Mouse (Mus musculus): Measurements from ENCODE around the gene Cdk4. TPM values are rescaled to one million over a fixed set of nuclear protein-coding genes. Genes with fewer than 3 reads are reported as not detected.

Gene Cdk4
- polyA plus RNA-seq, 1 experiment from 2014 or later: 2,431 TPM

Other genes with a start within 250 kb of the Cdk4 start
- 14.2 and 14.5 TPM in 2 replicates for gene Atp23, start 162.2 kb upstream of the Cdk4 start, polyA plus RNA-seq (2016; fragmentation: Nextera tagmentation; extraction: Ambion mirVana)
- 49.2 and 49.5 TPM in 2 replicates for gene Ctdsp2, start 84.8 kb upstream of the Cdk4 start, polyA plus RNA-seq (2016; fragmentation: Nextera tagmentation; extraction: Ambion mirVana)
- gene Avil, start 62.8 kb upstream of the Cdk4 start, polyA plus RNA-seq (2016; fragmentation: Nextera tagmentation; extraction: Ambion mirVana): 0.21 TPM in 1 of 2 replicates, not detected in the other
- gene Tsfm, start 32.7 kb upstream of the Cdk4 start, polyA plus RNA-seq (2016; fragmentation: Nextera tagmentation; extraction: Ambion mirVana): 82.7 and 82.8 TPM in 2 replicates
- 31.4 and 35.5 TPM in 2 replicates for gene Mettl1, start 22.1 kb upstream of the Cdk4 start, polyA plus RNA-seq (2016; fragmentation: Nextera tagmentation; extraction: Ambion mirVana)
- 0.14 and 0.20 TPM in 2 replicates for gene Eef1akmt3, start 22.0 kb upstream of the Cdk4 start, polyA plus RNA-seq (2016; fragmentation: Nextera tagmentation; extraction: Ambion mirVana)
- gene Cyp27b1, start 15.3 kb upstream of the Cdk4 start, polyA plus RNA-seq (2016; fragmentation: Nextera tagmentation; extraction: Ambion mirVana): 0.10 and 0.28 TPM in 2 replicates
- 3.9 and 4.2 TPM in 2 replicates for gene March9, start 3.4 kb upstream of the Cdk4 start, polyA plus RNA-seq (2016; fragmentation: Nextera tagmentation; extraction: Ambion mirVana)
- 139 and 158 TPM in 2 replicates for gene Tspan31, start 6.7 kb downstream of the Cdk4 start, polyA plus RNA-seq (2016; fragmentation: Nextera tagmentation; extraction: Ambion mirVana)
- gene Agap2, start 11.8 kb downstream of the Cdk4 start, polyA plus RNA-seq (2016; fragmentation: Nextera tagmentation; extraction: Ambion mirVana): 0.73 and 1.1 TPM in 2 replicates
- gene Os9, start 57.6 kb downstream of the Cdk4 start, polyA plus RNA-seq (2016; fragmentation: Nextera tagmentation; extraction: Ambion mirVana): 86.1 and 90.2 TPM in 2 replicates
- 13.3 and 14.7 TPM in 2 replicates for gene B4galnt1, start 101.7 kb downstream of the Cdk4 start, polyA plus RNA-seq (2016; fragmentation: Nextera tagmentation; extraction: Ambion mirVana)
- gene Slc26a10, start 117.1 kb downstream of the Cdk4 start, polyA plus RNA-seq (2016; fragmentation: Nextera tagmentation; extraction: Ambion mirVana): 0.86 and 2.2 TPM in 2 replicates
- gene Arhgef25, start 126.5 kb downstream of the Cdk4 start, polyA plus RNA-seq (2016; fragmentation: Nextera tagmentation; extraction: Ambion mirVana): 32.3 and 36.4 TPM in 2 replicates
- gene Dtx3, start 132.2 kb downstream of the Cdk4 start, polyA plus RNA-seq (2016; fragmentation: Nextera tagmentation; extraction: Ambion mirVana): 170 and 172 TPM in 2 replicates
- 19.4 and 20.2 TPM in 2 replicates for gene Pip4k2c, start 148.1 kb downstream of the Cdk4 start, polyA plus RNA-seq (2016; fragmentation: Nextera tagmentation; extraction: Ambion mirVana)
- 44.1 and 53.1 TPM in 2 replicates for gene Kif5a, start 199.8 kb downstream of the Cdk4 start, polyA plus RNA-seq (2016; fragmentation: Nextera tagmentation; extraction: Ambion mirVana)
- gene Dctn2, start 202.8 kb downstream of the Cdk4 start, polyA plus RNA-seq (2016; fragmentation: Nextera tagmentation; extraction: Ambion mirVana): 226 and 229 TPM in 2 replicates
- gene Mbd6, start 225.5 kb downstream of the Cdk4 start, polyA plus RNA-seq (2016; fragmentation: Nextera tagmentation; extraction: Ambion mirVana): 18.4 and 21.2 TPM in 2 replicates
- gene Mars, start 248.3 kb downstream of the Cdk4 start, polyA plus RNA-seq (2016; fragmentation: Nextera tagmentation; extraction: Ambion mirVana): 177 and 183 TPM in 2 replicates

Data from forebrain, embryonic 12.5 days (tissue).